Mouse (Mus musculus): ENCODE results near the gene Klra3. TPM values are rescaled to one million over a fixed set of nuclear protein-coding genes. Genes with fewer than 3 reads are reported as not detected.
"Not testable (repeated sequence)": the region's sequence is repeated elsewhere in the genome, so short reads cannot be mapped to it uniquely, and the experiment has no call there.

Gene Klra3
- not detected in 2 replicates for polyA plus RNA-seq (2011; ENCODE audit: insufficient read depth, insufficient read length, low read depth, missing spikeins)

GRCm38 (mm10) chr6:130337411-130337810 lies at the start of gene Klra3:
Klra3 (minus strand) TSS chr6:130337574.
- Histone ChIP-seq H3K36me3 (ENCODE audit: control insufficient read depth, insufficient read depth, low read length, poor library complexity, severe bottlenecking) (no peaks in the 10 kb centered on the region), H3K4me1 (ENCODE audit: control insufficient read depth, insufficient read depth, low read length) (no peaks in the 10 kb centered on the region), H3K27me3 (ENCODE audit: control insufficient read depth, insufficient read depth, low read length, poor library complexity, severe bottlenecking) (no peaks in the 10 kb centered on the region), H3K27ac (ENCODE audit: insufficient read depth, low read length) (no peak within 1 kb of the TSS), H3K4me3 (ENCODE audit: low read depth, low read length) (no peak within 1 kb of the TSS), H3K9me3 (replicated peaks; ENCODE audit: control insufficient read depth, insufficient read depth, low read length, poor library complexity, severe bottlenecking) (no peaks in the 10 kb centered on the region), H3K9ac (ENCODE audit: low read depth, poor library complexity, severe bottlenecking) (no peak within 1 kb of the TSS)
- no peak for TF ChIP-seq CTCF (IDR thresholded peaks at IDR 0.05; ENCODE audit: low read depth, low read length)
- no peak for TF ChIP-seq EP300 (IDR thresholded peaks at IDR 0.05; ENCODE audit: insufficient read depth, low read depth, low read length)
- no peak for TF ChIP-seq POLR2A (IDR thresholded peaks at IDR 0.05; ENCODE audit: insufficient read depth, low read length)

GRCm38 (mm10) chr6:130386750-130387149 lies 49.4 kb upstream of the Klra3 start, which contains the start of gene Klra1:
Klra1 (minus strand) TSS chr6:130386874.
- H3K4me1 ChIP-seq (ENCODE audit: control insufficient read depth, insufficient read depth, low read length): no peaks in the 10 kb centered on the region
- TF ChIP-seq EP300 (IDR thresholded peaks at IDR 0.05; ENCODE audit: insufficient read depth, low read depth, low read length): no peak
- no peak for TF ChIP-seq CTCF (IDR thresholded peaks at IDR 0.05; ENCODE audit: low read depth, low read length)
- TF ChIP-seq POLR2A (IDR thresholded peaks at IDR 0.05; ENCODE audit: insufficient read depth, low read length): no peak
- H3K27me3 ChIP-seq (ENCODE audit: control insufficient read depth, insufficient read depth, low read length, poor library complexity, severe bottlenecking): no peaks in the 10 kb centered on the region
- H3K9me3 ChIP-seq (replicated peaks; ENCODE audit: control insufficient read depth, insufficient read depth, low read length, poor library complexity, severe bottlenecking): no peaks in the 10 kb centered on the region
- H3K4me3 ChIP-seq (ENCODE audit: low read depth, low read length): no peak within 1 kb of the TSS
- no peak within 1 kb of the TSS for H3K9ac ChIP-seq (ENCODE audit: low read depth, poor library complexity, severe bottlenecking)
- no peaks in the 10 kb centered on the region for H3K36me3 ChIP-seq (ENCODE audit: control insufficient read depth, insufficient read depth, low read length, poor library complexity, severe bottlenecking)
- no peak within 1 kb of the TSS for H3K27ac ChIP-seq (ENCODE audit: insufficient read depth, low read length)

- TF ChIP-seq EP300 (IDR thresholded peaks at IDR 0.05; ENCODE audit: insufficient read depth, low read depth, low read length) (no peak), CTCF (IDR thresholded peaks at IDR 0.05; ENCODE audit: low read depth, low read length) (no peak), POLR2A (IDR thresholded peaks at IDR 0.05; ENCODE audit: insufficient read depth, low read length) (no peak)
- no peaks in the 10 kb centered on the region for H3K27me3 ChIP-seq (ENCODE audit: control insufficient read depth, insufficient read depth, low read length, poor library complexity, severe bottlenecking)
- no peak overlapping the region for H3K4me3 ChIP-seq (ENCODE audit: low read depth, low read length)
Observed at GRCm38 (mm10) chr6:130385803-130386202, 48.4 kb upstream of the Klra3 start.

GRCm38 (mm10) chr6:130382375-130382774 lies 45.0 kb upstream of the Klra3 start:
- no peak overlapping the region for H3K9ac ChIP-seq (ENCODE audit: low read depth, poor library complexity, severe bottlenecking)
- H3K4me3 ChIP-seq (ENCODE audit: low read depth, low read length): no peak overlapping the region
- no peak for TF ChIP-seq CTCF (IDR thresholded peaks at IDR 0.05; ENCODE audit: low read depth, low read length)
- TF ChIP-seq POLR2A (IDR thresholded peaks at IDR 0.05; ENCODE audit: insufficient read depth, low read length): no peak
- TF ChIP-seq EP300 (IDR thresholded peaks at IDR 0.05; ENCODE audit: insufficient read depth, low read depth, low read length): no peak
- no peaks in the 10 kb centered on the region for H3K36me3 ChIP-seq (ENCODE audit: control insufficient read depth, insufficient read depth, low read length, poor library complexity, severe bottlenecking)
- no peaks in the 10 kb centered on the region for H3K4me1 ChIP-seq (ENCODE audit: control insufficient read depth, insufficient read depth, low read length)
- no peaks in the 10 kb centered on the region for H3K9me3 ChIP-seq (replicated peaks; ENCODE audit: control insufficient read depth, insufficient read depth, low read length, poor library complexity, severe bottlenecking)
- H3K27me3 ChIP-seq (ENCODE audit: control insufficient read depth, insufficient read depth, low read length, poor library complexity, severe bottlenecking): no peaks in the 10 kb centered on the region
- H3K27ac ChIP-seq (ENCODE audit: insufficient read depth, low read length): no peak overlapping the region

More at GRCm38 (mm10) chr6:130385803-130386202, 48.4 kb upstream of the Klra3 start:
- Histone ChIP-seq H3K9ac (ENCODE audit: low read depth, poor library complexity, severe bottlenecking) (no peak overlapping the region), H3K27ac (ENCODE audit: insufficient read depth, low read length) (no peak overlapping the region), H3K9me3 (replicated peaks; ENCODE audit: control insufficient read depth, insufficient read depth, low read length, poor library complexity, severe bottlenecking) (no peaks in the 10 kb centered on the region), H3K36me3 (ENCODE audit: control insufficient read depth, insufficient read depth, low read length, poor library complexity, severe bottlenecking) (no peaks in the 10 kb centered on the region), H3K4me1 (ENCODE audit: control insufficient read depth, insufficient read depth, low read length) (no peaks in the 10 kb centered on the region)

- H3K27ac ChIP-seq (ENCODE audit: insufficient read depth, low read length); H3K27me3 ChIP-seq (ENCODE audit: control insufficient read depth, insufficient read depth, low read length, poor library complexity, severe bottlenecking); H3K4me1 ChIP-seq (ENCODE audit: control insufficient read depth, insufficient read depth, low read length); H3K9ac ChIP-seq (ENCODE audit: low read depth, poor library complexity, severe bottlenecking); H3K9me3 ChIP-seq (replicated peaks; ENCODE audit: control insufficient read depth, insufficient read depth, low read length, poor library complexity, severe bottlenecking); H3K36me3 ChIP-seq (ENCODE audit: control insufficient read depth, insufficient read depth, low read length, poor library complexity, severe bottlenecking); H3K4me3 ChIP-seq (ENCODE audit: low read depth, low read length): not testable (repeated sequence)
Observed at GRCm38 (mm10) chr6:130345381-130345780, 8.0 kb upstream of the Klra3 start.

GRCm38 (mm10) chr6:130341973-130342372 lies 4.6 kb upstream of the Klra3 start:
- not testable (repeated sequence) for H3K36me3 ChIP-seq (ENCODE audit: control insufficient read depth, insufficient read depth, low read length, poor library complexity, severe bottlenecking); H3K4me1 ChIP-seq (ENCODE audit: control insufficient read depth, insufficient read depth, low read length); H3K27ac ChIP-seq (ENCODE audit: insufficient read depth, low read length); H3K9ac ChIP-seq (ENCODE audit: low read depth, poor library complexity, severe bottlenecking); H3K9me3 ChIP-seq (replicated peaks; ENCODE audit: control insufficient read depth, insufficient read depth, low read length, poor library complexity, severe bottlenecking); H3K27me3 ChIP-seq (ENCODE audit: control insufficient read depth, insufficient read depth, low read length, poor library complexity, severe bottlenecking); H3K4me3 ChIP-seq (ENCODE audit: low read depth, low read length)

Data from ES-Bruce4 (cell line).